Mouse (Mus musculus): ENCODE data around the gene Rela.

Gene Rela

DNA sequence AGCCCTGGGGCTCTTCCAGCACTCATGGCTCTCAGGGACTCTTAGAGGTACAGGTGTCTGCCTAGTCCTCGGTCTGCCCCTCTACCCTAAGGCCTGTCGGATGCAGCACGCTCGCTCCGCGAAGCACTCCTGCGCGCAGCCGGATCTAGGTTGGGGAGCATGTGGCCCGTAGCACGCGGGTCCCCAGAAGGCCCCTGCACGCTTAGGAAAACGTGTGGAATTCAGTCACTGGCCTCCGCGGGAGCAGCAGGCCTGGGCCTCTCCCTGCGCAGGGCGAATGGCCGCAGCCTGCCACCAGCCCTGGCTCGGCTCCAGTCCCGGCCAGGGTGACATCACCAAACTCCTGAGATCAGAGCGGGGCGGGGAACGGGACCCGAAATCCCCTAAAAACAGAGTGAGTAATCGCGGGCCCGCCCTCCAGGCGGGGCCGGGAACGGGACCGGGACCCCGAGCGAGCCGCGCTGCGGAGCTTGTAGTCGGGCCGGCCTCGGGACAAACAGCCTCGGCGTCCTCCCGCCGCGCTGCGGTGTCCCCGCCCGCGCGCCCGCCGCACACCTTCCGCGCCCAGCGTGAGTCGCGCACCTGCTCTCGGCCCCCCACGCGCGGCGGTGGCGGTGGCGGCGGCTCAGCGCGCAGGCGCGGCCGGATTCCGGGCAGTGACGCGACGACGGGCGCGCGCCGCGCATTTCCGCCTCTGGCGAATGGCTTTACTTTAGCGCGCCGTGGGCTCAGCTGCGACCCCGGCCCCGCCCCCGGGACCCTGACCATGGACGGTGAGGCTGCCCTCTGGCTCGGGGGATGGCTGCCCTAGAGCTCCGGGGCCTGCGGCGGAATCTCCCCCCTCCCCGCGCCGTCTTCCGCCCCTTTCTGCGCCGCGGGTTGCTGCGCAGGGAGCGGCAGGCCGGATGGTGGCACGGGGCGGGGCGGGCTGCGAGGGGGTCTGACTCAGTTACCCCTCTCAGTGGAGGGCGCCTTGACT is at the start of gene Rela:
Gene Rela (plus strand): TSS at position 415 of the 979 bp plus-strand sequence.
- peak; percentile 64 for DNase-seq (ENCODE audit: low read depth, low spot score)

DNA sequence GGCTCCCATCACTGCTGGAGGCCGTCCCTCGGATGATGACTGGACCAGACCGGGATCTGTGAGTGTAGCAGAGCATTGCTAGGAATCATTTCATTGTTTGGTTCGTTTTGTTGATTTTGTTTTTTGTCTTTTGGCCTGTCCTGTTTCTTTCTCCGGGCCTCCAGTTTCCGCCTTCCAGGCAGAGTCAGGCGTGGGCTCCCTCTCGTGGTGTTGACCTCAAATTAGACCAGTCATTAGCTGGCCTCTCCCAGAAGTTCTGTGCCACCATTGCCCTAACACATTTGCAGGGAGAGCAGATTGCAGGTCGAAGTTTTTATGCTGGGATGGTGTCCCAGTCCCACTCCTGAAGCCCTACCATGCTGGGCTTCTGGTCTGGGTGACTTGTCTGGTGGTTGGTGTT is 48.1 kb upstream of the Rela start:
- DNase-seq (ENCODE audit: low read depth, low spot score) = no peak

DNA sequence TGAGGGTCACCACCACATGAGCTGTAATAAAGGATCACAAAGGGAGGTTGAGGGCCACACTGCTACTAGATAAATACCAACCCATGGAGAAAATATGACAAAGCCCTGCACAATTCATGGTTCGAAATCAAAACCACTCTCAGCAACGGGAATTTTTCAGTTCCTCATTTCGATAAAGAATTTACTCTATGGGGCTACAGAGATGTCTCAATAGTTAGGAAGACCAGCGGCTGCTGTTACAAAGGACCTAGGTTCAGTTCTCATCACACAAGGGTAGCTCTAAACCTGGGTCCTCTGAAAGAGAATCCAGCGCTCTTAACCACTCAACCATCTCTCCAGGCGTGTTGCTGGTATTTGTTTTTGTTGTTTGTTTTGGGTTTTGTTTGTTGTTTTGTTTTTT is 45.4 kb upstream of the Rela start:
- no peak for DNase-seq (ENCODE audit: low read depth, low spot score)

DNA sequence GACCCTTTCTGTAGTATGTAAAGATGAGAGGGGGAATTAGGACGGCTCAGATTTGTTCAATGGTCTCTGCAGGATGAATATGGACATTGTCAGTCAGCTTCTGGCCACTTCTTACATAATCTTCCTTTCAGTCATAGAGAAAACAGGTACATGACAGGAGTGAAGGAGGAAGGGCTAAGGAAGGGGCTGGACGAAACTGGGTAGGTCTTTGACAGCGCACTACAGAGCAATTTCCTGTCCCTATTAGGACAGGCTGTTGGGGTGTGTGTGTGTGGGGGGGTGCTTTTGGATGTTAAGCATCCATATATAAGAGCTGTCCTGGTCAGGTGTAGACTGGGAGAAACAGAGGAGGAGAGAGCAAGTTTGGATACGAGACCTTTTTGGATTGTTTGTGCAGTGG is 38.1 kb upstream of the Rela start:
- DNase-seq (ENCODE audit: low read depth, low spot score) = no peak

DNA sequence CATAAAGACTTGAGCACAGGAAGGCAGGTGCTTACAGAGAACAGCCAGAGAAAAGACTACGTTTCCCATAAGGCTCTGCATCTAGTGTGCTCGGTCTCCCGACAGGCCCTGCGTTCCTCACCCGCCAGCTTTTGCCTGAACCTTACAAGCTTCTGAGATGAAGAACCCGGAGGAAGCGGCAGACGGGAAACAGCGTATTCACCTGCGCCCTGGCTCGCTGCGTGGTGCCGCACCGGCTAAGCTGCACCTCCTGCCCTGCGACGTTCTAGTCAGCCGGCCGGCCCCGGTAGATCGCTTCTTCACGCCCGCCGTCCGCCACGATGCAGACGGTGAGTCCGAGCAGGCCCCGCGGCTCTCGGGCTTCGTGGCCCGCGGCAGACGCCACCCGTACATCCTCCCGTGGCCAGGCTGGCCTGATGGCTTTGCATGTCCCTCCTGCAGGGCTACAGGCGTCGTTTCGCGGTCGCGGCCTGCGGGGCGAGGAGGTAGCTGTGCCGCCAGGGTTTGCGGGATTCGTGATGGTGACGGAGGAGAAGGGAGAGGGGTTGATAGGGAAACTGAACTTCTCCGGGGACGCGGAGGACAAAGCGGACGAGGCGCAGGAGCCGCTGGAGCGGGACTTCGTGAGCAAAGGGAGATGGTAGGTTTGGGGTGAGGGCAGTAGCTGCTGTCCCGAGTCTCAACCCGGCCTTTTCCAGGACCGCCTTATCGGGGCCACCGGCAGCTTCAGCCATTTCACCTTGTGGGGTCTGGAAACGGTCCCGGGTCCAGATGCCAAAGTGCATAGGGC is 35.3 kb upstream of the Rela start, which contains the start of gene Rnaseh2c:
Gene Rnaseh2c (plus strand): TSS at position 122 of the 790 bp plus-strand sequence.
- DNase-seq (ENCODE audit: low read depth, low spot score) = peak; percentile 63

DNA sequence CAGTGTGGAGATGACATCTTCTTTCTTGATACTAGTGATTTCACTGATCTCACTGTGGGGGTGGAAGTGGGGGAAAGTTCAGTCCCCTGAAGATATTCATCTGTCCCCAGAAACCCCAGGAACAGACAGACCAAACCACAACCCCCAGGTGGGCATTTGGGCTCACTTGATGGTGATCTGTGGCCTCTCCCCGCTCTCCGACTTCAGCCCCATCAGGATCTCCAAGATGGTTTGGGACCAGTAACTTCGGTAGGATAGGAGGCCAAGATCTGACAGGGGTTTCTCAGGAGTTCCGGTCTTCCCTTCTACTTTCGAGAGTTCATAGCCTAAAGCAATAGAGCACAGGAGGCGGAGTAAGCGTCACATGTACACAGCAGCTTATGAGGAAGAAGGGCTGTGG is 33.6 kb upstream of the Rela start:
- DNase-seq (ENCODE audit: low read depth, low spot score) = no peak

DNA sequence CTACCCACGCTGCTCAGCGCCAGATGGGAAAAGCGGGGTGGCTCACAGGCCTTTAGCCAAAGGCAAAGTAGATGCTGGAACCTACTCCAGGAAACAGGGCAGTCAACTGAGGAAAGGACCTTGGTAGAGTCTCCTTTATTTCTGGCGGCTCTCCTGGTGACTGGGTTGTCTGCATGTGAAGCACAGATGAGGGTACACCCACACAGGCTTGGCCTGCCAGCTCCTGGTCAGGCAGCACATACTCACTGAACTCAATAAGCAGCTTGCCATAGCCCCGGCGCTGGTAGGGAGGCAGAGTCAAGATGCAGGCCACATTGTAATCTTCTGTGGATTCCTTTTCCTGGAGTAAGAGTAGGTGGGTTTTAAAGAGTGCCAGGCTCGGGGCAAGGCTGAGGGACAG is 32.2 kb upstream of the Rela start:
- DNase-seq (ENCODE audit: low read depth, low spot score) = no peak

DNA sequence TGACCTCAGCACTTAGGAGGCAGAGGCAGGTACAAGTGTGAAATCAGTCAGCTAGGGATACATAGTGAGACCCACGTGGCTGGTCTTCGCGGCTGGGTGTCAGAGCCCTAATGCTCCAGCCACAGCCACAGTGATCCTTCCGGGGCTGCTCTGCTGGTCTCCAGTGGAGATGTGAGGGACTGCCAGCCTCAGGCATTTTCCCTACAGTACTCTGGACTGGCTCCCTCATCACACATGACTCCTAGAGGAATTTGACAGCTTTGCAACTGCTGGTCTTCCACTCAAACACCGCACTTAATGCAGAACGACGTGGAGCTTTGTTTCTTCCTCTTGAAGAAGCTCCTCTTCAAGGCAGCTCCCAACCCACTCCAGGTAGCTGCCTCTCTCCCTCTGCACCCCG is 31.1 kb upstream of the Rela start:
- no peak for DNase-seq (ENCODE audit: low read depth, low spot score)

DNA sequence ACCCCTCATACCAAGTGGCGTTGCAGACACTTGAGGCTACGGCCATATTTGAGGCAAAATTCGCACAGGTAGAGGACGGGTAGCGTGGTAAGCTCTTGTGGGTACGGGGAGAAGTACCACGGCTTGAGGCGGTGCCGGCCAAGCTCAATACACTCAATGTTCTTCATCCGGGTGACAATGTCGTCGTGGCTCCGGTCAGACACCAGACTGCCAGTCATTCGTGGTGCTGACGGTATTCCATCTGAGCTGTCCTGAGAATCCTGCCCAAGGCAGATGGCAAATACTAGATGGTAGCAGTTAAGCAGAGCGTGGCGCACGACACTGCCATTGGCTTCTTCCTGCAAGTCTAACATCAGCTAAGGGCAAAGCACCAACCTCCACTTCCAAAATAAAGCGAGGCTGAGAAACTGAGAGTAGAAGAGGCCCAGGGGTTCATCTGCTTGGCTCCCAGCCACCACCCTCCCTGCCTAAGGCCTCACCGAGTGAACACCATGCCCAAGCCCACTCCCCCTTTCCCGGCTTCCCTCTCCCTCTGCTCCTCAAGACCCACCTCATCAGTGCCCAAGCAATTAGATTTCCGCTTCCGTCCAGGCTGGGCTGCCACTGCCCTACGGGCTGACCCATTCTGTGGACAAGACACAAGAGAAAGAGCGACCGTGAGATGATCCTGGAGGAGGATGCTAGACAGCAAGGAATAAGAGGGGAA is 29.4 kb upstream of the Rela start:
- no peak for DNase-seq (ENCODE audit: low read depth, low spot score)

DNA sequence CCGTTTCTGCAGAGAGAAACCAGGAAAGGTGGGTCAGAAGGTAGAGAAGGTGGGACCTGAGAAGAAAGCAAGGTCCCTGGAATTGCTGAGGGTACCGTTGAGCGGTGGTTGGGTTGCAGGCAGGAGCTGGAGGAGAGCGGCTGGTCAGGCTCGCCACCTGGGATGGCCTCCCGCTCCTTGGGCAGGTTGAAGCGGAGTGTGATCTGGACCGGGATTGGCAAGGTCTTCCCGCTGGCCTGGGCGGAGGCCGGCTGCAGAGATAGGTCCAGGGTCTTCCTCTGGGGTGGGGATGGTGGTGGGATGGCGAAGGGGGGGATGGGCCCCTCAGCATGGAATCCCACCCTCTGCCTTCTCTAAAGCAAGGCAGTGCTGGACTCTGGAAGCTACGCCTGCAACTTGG is 28.6 kb upstream of the Rela start:
- no peak for DNase-seq (ENCODE audit: low read depth, low spot score)

DNA sequence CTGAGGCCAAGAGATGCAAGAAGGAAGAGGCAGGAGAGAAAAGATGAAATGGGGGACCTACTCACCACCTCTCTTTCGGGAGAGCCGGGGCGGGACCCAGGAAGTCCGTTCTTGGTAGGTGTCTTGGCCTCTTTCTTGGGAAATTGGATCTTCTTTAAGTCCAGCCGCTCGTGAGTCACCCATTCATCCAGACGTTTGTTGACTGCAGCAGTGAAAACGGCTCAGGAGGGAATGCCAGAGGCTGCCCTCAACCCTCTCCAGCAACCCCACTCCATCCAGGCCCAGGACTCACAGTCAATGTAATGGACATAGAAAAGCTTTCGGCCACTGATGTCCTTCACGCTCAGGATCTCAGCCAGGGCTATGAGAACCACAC is 28.1 kb upstream of the Rela start:
- no peak for DNase-seq (ENCODE audit: low read depth, low spot score)

DNA sequence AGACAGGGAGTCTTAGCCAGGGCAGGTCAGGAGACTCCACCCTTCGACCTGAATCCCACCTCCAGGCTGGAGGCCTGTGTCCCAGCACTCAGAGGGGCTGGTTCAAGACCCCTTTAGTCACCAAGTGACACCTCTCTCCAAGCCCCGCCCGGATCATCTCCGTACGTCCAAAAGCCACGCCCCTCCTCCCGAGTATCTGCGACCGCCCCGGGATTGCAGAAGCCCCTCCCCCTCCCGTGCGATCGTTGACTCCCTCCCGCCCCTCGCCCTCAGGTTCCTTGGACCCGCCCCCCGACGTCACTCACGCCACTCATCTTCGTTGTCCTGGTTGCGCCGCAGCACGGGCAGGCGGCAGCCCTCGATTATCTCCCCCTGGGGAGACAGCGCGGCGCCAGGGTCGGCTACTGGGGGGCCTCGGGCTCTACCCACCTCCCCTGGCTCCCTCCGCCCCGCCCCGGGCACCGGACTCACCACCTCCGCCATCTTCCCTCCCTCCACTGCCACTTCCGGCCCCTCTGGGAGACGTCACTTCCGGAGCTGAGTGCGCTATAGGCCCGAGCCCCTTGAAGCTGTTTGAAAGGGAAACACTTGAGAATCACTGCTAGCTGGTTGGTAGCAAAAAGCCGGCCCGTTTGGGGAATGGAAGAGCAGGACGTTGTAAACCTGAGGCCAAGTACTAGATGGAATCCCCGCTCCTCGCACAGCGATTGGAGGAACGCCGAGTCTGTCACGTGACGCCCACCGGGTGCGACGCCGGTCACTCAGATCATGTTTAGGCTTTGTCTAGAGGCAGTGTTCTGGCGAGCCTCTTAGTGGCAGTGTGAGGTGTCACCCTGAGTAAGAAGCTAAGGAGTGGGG is 27.5 kb upstream of the Rela start, which contains the start of gene Kat5:
Gene Kat5 (minus strand): TSS at position 691 of the 858 bp plus-strand sequence.
- DNase-seq (ENCODE audit: low read depth, low spot score) = peak; percentile 88

DNA sequence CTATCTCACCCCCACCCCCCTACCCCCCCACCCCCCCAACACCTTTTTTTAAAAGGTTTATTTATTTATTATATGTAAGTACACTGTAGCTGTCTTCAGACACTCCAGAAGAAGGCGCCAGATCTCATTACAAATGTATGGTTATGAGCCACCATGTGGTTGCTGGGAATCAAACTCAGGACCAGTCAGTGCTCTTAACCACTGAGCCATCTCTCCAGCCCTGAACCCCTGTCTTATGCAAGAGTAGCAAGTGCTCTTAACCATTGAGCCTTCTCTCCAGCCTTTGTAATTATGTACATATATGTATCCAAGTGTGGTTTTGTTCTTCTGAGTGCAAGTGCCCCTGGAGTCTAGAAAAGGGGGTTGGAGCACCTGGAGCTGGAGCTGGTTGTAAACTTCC is 25.3 kb upstream of the Rela start:
- DNase-seq (ENCODE audit: low read depth, low spot score) = no peak

DNA sequence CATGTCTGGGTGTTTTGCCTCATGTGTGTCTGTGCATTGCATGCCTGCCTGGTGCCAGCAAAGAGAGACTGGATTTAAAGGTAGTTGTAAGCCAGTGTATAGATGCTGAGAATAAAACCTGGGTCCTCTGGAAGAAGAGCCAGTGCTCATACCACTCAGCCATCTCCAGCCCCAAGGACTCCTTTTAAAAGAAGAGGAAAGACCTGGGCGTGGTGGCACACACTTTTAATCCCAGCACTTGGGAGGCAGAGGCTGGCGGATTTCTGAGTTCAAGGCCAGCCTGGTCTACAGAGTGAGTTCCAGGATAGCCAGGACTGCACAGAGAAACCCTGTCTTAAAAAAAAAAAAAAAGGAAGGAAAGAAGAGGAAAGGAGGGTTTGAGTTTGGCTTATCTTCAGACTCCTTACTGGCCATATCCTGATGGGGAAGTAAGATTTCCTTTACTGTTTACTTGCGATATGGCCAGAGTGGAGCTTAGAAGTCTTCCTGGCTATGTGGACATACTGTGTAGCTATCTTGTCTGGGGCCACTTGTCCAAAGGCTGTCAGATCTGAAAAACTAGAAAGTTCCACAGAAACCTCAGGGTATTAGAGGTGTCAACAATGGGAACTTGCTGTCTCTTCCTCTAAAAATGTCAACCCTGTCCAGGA is 24.4 kb upstream of the Rela start:
- DNase-seq (ENCODE audit: low read depth, low spot score) = no peak

DNA sequence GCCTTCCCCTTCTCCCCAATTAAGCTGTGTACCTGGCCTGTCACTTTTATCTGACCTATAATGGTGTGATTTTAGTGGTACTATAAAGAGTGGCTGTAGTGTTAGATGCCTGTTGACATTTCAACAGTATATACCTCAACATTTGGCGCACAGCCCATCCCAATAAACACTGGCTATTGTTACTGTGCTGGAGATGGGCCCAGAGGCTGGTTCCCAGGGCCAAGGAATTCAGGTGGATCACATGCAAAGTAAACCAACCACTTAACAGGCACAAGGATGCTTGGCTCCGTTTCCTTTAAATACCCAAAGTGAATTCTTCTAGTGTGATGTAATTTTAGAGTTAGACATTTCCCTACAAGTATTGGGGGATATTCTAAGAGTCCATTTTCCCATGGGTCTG is 22.3 kb upstream of the Rela start:
- no peak for DNase-seq (ENCODE audit: low read depth, low spot score)

DNA sequence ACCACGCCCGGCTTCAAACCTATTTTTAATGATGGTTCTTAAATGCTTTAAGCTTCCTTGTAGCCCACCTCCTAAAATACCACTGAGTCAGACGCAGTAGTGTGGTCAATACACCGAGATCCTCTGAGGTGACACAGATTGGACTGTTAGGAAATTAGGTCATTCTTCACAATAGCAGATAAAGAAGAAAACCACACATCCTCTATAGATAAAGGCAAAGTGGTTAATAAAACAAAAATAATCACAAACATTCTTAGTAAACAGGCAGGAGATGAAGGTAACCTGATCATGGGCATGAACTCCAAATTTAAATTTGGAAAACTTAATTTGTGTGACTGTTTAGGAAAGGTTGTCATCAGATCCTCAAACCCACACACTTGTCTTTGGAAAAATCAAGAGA is 17.3 kb upstream of the Rela start:
- no peak for DNase-seq (ENCODE audit: low read depth, low spot score)

DNA sequence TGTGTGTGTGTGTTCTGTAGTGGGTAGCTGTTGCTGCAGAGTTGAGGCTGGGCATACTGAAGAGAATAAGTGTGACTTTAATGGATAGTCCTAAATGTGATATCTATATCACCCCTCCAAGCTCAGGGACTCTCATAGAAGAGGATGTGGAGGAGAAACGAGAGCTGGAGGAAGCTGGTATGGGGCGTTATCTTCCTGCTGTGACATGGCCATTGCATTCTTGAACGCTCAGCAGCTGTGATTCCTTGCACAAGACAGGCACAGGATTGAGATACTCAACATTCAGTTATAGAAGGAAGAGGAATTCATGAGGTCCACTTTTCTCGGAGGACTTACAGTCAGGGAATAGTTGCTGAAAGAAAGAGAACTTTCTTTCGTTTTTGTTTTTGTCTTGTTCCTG is 15.4 kb upstream of the Rela start:
- DNase-seq (ENCODE audit: low read depth, low spot score) = no peak

DNA sequence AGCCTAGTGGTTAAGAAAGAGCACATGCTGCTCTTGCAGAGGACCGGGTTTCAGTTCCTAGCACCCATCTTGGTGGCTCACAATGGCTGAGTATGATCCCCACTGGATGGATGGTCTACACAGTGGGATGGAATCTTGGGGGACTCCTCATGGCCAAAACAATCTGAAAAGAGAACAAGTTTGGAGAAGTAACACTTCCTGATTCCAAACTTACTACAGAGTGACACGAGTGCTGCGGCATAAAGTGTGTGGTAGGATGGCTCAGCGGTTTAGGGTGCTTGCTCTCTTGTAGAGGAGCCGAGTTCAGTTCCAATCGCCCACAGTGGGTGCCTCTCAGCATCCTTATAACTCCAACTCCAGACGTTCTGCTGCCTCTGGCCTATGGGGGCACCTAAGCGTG is 12.0 kb upstream of the Rela start:
- DNase-seq (ENCODE audit: low read depth, low spot score) = no peak

DNA sequence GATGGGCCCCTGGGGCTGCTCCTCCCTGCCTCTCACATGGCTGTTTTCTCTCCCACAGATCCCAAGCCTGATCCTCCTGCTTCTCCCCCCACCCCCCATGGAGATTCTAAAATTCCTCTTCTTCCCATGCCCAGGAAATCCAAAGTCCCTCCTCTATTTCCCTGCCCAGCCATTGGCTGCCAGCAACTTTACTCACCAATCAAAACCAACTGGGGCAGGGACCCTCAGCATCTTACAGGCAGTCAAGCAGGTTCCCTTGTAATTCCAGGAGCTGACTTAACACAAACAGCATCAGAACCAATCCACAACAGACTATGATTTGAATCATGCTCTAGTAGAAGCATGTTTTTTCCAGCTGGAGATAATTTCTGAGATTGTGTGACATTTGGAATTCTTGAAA is 7.4 kb upstream of the Rela start:
- DNase-seq (ENCODE audit: low read depth, low spot score) = no peak

DNA sequence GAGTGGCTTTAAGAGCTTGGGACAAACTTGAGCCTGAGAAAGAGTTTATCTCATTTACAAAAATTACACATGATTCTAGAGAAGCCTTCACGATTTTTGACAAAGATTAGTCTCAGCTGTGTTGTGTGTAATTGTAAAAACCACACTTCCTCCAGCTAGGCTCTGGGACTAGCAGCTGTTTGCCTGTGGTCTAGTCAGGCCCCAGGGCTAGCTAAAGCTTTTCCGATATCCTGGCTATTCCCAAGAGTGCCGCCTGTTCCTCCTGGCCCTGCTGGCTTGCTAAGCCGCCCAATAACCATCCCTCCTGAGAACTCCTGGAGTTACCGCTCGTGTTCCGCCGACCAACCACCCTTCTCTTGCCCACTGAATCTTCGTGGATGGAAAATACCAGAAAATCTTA is 5.2 kb upstream of the Rela start:
- DNase-seq (ENCODE audit: low read depth, low spot score) = no peak
